Mouse (Mus musculus): ENCODE measurements around the gene Uhrf1bp1l. TPM values are rescaled to one million over a fixed set of nuclear protein-coding genes. Genes with fewer than 3 reads are reported as not detected.
A peak's percentile ranks its signal among the peaks of the same experiment; 100 is the strongest.
"Not testable (repeated sequence)": the region's sequence is repeated elsewhere in the genome, so short reads cannot be mapped to it uniquely, and the experiment has no call there.

Uhrf1bp1l gene
- polyA plus RNA-seq (2015; fragmentation: Nextera tagmentation; extraction: Ambion mirVana), result 27.0 and 31.1 TPM in 2 replicates

DNA sequence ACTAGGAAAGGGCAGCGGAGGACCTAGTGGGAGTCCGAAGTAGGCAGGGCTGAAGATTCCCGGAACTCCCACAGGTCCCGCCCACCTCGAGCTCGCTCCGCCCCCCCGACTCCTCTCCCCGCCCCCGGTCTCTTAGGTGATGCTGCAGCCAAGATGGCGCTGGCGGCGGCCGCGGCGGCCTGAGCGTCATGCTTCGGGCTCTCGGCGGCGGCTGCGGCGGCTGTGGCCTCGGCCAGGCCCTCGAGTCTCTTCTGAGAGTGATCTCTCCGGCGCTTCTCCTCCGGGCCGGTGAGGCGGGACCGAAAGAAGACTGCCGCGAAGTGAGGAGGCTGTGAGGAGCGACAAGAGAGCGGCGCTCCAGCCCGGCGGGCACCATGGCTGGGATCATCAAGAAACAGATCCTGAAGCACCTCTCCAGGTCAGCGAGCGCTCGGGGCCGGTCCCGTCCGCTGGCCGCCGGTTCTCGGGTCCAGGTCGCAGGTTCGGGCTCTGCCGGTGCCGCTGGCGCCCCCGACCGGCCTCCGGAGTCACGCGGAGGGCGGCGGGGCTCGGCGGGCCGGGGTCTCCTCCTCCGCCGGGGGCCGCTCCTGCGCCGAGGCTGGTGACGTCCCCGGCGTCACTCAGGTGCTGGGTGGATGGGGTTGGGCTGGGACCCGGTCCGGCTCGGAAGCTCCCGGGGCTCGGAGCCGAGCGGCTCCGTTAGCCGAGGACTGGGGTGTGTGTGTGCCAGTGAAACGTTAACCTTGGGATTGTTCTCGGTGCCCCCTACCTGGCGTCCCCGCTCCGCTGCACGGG lies at the start of gene Uhrf1bp1l:
TSS of gene Uhrf1bp1l (plus strand) at position 121 of the 795 bp plus-strand sequence.
- H3K36me3 ChIP-seq, result no peaks in the 10 kb centered on the region
- H3K4me2 ChIP-seq, result peak within 1 kb of the TSS; percentile 62
- peak within 1 kb of the TSS; percentile 96 for H3K27ac ChIP-seq (replicated peaks)
- WGBS, result under 1% methylated on average over 80 of the region's 85 CpGs
- H3K4me3 ChIP-seq, result peak within 1 kb of the TSS; percentile 91
- peak within 1 kb of the TSS; percentile 91 for H3K9ac ChIP-seq
- ATAC-seq (ENCODE audit: low FRiP score, low read depth), result peak; percentile 93
- H3K4me1 ChIP-seq (replicated peaks), result peaks cover 15% of the 10 kb centered on the region
- no peaks in the 10 kb centered on the region for H3K9me3 ChIP-seq
- no peaks in the 10 kb centered on the region for H3K27me3 ChIP-seq

- Histone ChIP-seq H3K27me3 (no peaks in the 10 kb centered on the region), H3K27ac (replicated peaks) (no peak overlapping the region), H3K4me2 (no peak overlapping the region), H3K4me1 (replicated peaks) (no peaks in the 10 kb centered on the region), H3K9ac (no peak overlapping the region), H3K4me3 (no peak overlapping the region), H3K36me3 (no peaks in the 10 kb centered on the region), H3K9me3 (no peaks in the 10 kb centered on the region)
- WGBS, result 87% methylated on average over 20 of the region's 20 CpGs
- ATAC-seq (ENCODE audit: low FRiP score, low read depth), result no peak
These were observed 49.4 kb upstream of the Uhrf1bp1l start for GRCm38 (mm10) chr10:89695194-89695911.

- H3K4me3 ChIP-seq; H3K4me1 ChIP-seq (replicated peaks); H3K27ac ChIP-seq (replicated peaks); ATAC-seq (ENCODE audit: low FRiP score, low read depth); H3K9ac ChIP-seq; H3K27me3 ChIP-seq; H3K36me3 ChIP-seq; H3K4me2 ChIP-seq; H3K9me3 ChIP-seq: not testable (repeated sequence)
- WGBS, result 69% methylated on average over 2 of the region's 2 CpGs
These were observed 48.5 kb upstream of the Uhrf1bp1l start for GRCm38 (mm10) chr10:89696270-89696669.

- Histone ChIP-seq H3K27me3 (no peaks in the 10 kb centered on the region), H3K4me1 (replicated peaks) (no peaks in the 10 kb centered on the region), H3K9me3 (no peaks in the 10 kb centered on the region), H3K27ac (replicated peaks) (no peak overlapping the region), H3K4me2 (no peak overlapping the region), H3K9ac (no peak overlapping the region), H3K4me3 (no peak overlapping the region), H3K36me3 (no peaks in the 10 kb centered on the region)
- 98% methylated on average over 3 of the region's 3 CpGs for WGBS
- no peak for ATAC-seq (ENCODE audit: low FRiP score, low read depth)
These were observed 46.8 kb upstream of the Uhrf1bp1l start for GRCm38 (mm10) chr10:89697956-89698355.

GRCm38 (mm10) chr10:89703042-89703441 lies 41.7 kb upstream of the Uhrf1bp1l start:
- Histone ChIP-seq H3K36me3 (no peaks in the 10 kb centered on the region), H3K4me3 (no peak overlapping the region), H3K27ac (replicated peaks) (no peak overlapping the region), H3K27me3 (no peaks in the 10 kb centered on the region), H3K4me1 (replicated peaks) (no peaks in the 10 kb centered on the region), H3K4me2 (no peak overlapping the region), H3K9ac (no peak overlapping the region), H3K9me3 (no peaks in the 10 kb centered on the region)
- ATAC-seq (ENCODE audit: low FRiP score, low read depth), result no peak
- WGBS, result 48% methylated on average over 5 of the region's 5 CpGs

DNA sequence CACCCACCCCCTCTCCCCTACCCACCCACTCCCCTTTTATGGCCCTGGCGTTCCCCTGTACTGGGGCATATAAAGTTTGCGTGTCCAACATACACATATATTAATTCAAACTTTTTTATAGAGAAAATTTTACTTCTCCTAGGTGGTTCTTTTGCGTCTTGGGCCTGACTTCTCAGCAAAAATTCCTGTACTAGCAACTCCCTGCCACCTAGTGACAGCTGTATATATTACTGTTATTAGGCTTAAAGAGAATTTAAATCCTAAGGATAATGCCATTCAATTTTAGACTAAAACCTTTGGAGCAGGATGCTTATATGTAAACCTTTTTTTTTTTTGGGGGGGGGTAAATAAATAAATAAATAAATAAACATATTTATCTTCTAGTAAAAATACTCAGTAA lies 37.4 kb upstream of the Uhrf1bp1l start:
- H3K4me2 ChIP-seq, result no peak overlapping the region
- H3K27ac ChIP-seq (replicated peaks), result no peak overlapping the region
- 80% methylated on average over 3 of the region's 3 CpGs for WGBS
- H3K9ac ChIP-seq, result no peak overlapping the region
- H3K36me3 ChIP-seq, result peaks cover 13% of the 10 kb centered on the region
- H3K9me3 ChIP-seq, result no peaks in the 10 kb centered on the region
- no peak overlapping the region for H3K4me3 ChIP-seq
- no peaks in the 10 kb centered on the region for H3K4me1 ChIP-seq (replicated peaks)
- ATAC-seq (ENCODE audit: low FRiP score, low read depth), result no peak
- no peaks in the 10 kb centered on the region for H3K27me3 ChIP-seq

GRCm38 (mm10) chr10:89708720-89709119 lies 36.1 kb upstream of the Uhrf1bp1l start:
- H3K4me1 ChIP-seq (replicated peaks), result no peaks in the 10 kb centered on the region
- H3K4me3 ChIP-seq, result 0 out of 2 replicates have a peak overlapping the region, but pooled peaks have one; percentile 2
- no peaks in the 10 kb centered on the region for H3K9me3 ChIP-seq
- WGBS, result 30% methylated on average over 10 of the region's 10 CpGs
- peak overlapping the region; percentile 11; the same call in 1 of the 2 replicates for H3K4me2 ChIP-seq
- H3K9ac ChIP-seq, result no peak overlapping the region
- H3K27ac ChIP-seq (replicated peaks), result no peak overlapping the region
- no peak for ATAC-seq (ENCODE audit: low FRiP score, low read depth)
- H3K36me3 ChIP-seq, result peaks cover 26% of the 10 kb centered on the region
- H3K27me3 ChIP-seq, result no peaks in the 10 kb centered on the region

DNA sequence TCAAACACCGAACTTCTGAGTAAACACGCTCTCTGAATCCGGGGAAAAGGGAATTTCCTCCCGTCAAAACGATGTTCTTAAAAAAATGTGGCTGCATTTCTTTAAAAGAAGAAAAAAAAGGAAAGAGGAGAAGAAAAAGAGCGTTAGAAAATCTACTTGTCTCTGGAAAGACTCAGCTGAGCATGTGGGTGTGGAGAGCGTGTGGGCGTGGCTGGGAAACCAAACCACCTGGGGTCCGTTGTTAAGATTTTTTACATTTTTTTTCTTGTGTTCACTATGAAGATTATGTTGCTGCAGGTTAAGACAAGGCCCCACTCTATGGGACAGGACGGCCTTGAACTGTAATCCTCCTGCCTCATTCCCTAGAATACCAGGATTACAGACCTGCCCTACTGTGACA lies 29.9 kb upstream of the Uhrf1bp1l start:
- no peak overlapping the region for H3K9ac ChIP-seq
- no peaks in the 10 kb centered on the region for H3K27me3 ChIP-seq
- no peak for ATAC-seq (ENCODE audit: low FRiP score, low read depth)
- no peak overlapping the region for H3K4me3 ChIP-seq
- H3K9me3 ChIP-seq, result no peaks in the 10 kb centered on the region
- peaks cover 49% of the 10 kb centered on the region for H3K36me3 ChIP-seq
- 94% methylated on average over 10 of the region's 10 CpGs for WGBS
- H3K4me1 ChIP-seq (replicated peaks), result no peaks in the 10 kb centered on the region
- no peak overlapping the region for H3K4me2 ChIP-seq
- no peak overlapping the region for H3K27ac ChIP-seq (replicated peaks)

- Histone ChIP-seq H3K4me2 (no peak overlapping the region), H3K36me3 (peaks cover 26% of the 10 kb centered on the region), H3K27ac (replicated peaks) (no peak overlapping the region), H3K27me3 (no peaks in the 10 kb centered on the region), H3K4me1 (replicated peaks) (no peaks in the 10 kb centered on the region), H3K9me3 (no peaks in the 10 kb centered on the region), H3K9ac (no peak overlapping the region), H3K4me3 (no peak overlapping the region)
- ATAC-seq (ENCODE audit: low FRiP score, low read depth), result no peak
These were observed 24.5 kb upstream of the Uhrf1bp1l start for GRCm38 (mm10) chr10:89720252-89720651.

DNA sequence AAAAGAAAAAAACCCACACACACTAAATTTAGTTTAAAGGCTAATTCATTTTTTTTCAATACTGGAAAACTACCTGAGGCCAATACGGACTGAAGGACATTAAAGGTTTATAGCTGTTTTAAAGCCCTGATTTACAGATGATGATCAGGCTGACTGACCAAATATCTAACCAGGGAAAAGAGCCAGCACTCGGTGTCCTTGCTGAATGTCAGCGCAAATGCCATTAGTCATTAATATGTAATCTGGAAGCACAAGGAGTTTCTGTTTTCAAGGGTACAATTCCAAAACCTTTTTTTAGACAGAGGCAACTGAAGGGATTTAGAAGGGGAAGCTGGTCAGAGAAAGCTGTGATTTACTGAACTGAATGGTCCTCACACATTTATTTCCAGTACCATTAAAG lies 24.0 kb upstream of the Uhrf1bp1l start:
- Histone ChIP-seq H3K4me3 (no peak overlapping the region), H3K4me1 (replicated peaks) (no peaks in the 10 kb centered on the region), H3K27ac (replicated peaks) (no peak overlapping the region), H3K27me3 (no peaks in the 10 kb centered on the region), H3K9me3 (no peaks in the 10 kb centered on the region), H3K36me3 (peaks cover 26% of the 10 kb centered on the region), H3K9ac (no peak overlapping the region), H3K4me2 (no peak overlapping the region)
- ATAC-seq (ENCODE audit: low FRiP score, low read depth), result no peak
- WGBS, result 92% methylated on average over 3 of the region's 3 CpGs

- Histone ChIP-seq H3K9me3 (no peaks in the 10 kb centered on the region), H3K36me3 (peaks cover 28% of the 10 kb centered on the region), H3K27me3 (no peaks in the 10 kb centered on the region), H3K4me2 (no peak overlapping the region), H3K27ac (replicated peaks) (no peak overlapping the region), H3K4me3 (no peak overlapping the region), H3K9ac (no peak overlapping the region), H3K4me1 (replicated peaks) (no peaks in the 10 kb centered on the region)
- WGBS, result 90% methylated on average over 14 of the region's 14 CpGs
- no peak for ATAC-seq (ENCODE audit: low FRiP score, low read depth)
These were observed 22.3 kb upstream of the Uhrf1bp1l start for GRCm38 (mm10) chr10:89722247-89723195.

All from hindbrain, embryonic 15.5 days (tissue).